Mouse (Mus musculus) embryonic facial prominence, embryonic 11.5 days (tissue): ENCODE measurements around the gene Best2. TPM values are rescaled to one million over a fixed set of nuclear protein-coding genes. Genes with fewer than 3 reads are reported as not detected.

Experiments used
- ATAC-seq: fragments of 200-750 bp; cut with Nextera tagmentation; replicated peaks from 2 replicates; pipeline ENCODE4 v1.8.0; 2017; ENCODE audit warnings: low read depth; ENCODE audit not compliant: insufficient number of reproducible peaks, low FRiP score, low TSS enrichment
- DNase-seq: peaks from one replicate; pipeline ENCODE4 v3.0.0-alpha.2; 2015; ENCODE audit warnings: low spot score
- H3K27ac ChIP-seq: fragments of 300-500 bp; sonication (generic); replicated peaks from 2 replicates; pipeline ENCODE4 v1.5.1; 2014; ENCODE audit warnings: mild to moderate bottlenecking, low read depth, low read length, control low read depth
- H3K27me3 ChIP-seq: fragments of 300-500 bp; sonication (generic); 2 replicates; pipeline ENCODE4 v1.6.1; 2014; ENCODE audit warnings: mild to moderate bottlenecking, low read length, moderate library complexity, mixed read lengths; ENCODE audit not compliant: control insufficient read depth, insufficient read depth
- H3K36me3 ChIP-seq: fragments of 300-500 bp; sonication (generic); replicated peaks from 2 replicates; pipeline ENCODE4 v1.6.1; 2014; ENCODE audit warnings: low read depth, mild to moderate bottlenecking, low read length, moderate library complexity, mixed read lengths; ENCODE audit not compliant: control insufficient read depth, insufficient read depth
- H3K4me1 ChIP-seq: fragments of 300-500 bp; sonication (generic); 2 replicates; pipeline ENCODE4 v1.6.1; 2014; ENCODE audit warnings: low read length, mixed read lengths; ENCODE audit not compliant: control insufficient read depth, insufficient read depth
- H3K4me2 ChIP-seq: fragments of 300-500 bp; sonication (generic); 2 replicates; pipeline ENCODE4 v1.6.1; 2014; ENCODE audit warnings: low read depth, mild to moderate bottlenecking, control low read depth, low read length, moderate library complexity
- H3K4me3 ChIP-seq: fragments of 300-500 bp; sonication (generic); 2 replicates; pipeline ENCODE4 v1.5.1; 2014; ENCODE audit warnings: low read depth, low read length, control low read depth
- H3K9ac ChIP-seq: fragments of 300-500 bp; sonication (generic); replicated peaks from 2 replicates; pipeline ENCODE4 v1.6.1; 2014; ENCODE audit warnings: mild to moderate bottlenecking, control low read depth, low read length
- H3K9me3 ChIP-seq: fragments of 300-500 bp; sonication (generic); replicated peaks from 2 replicates; pipeline ENCODE4 v1.6.1; 2016; ENCODE audit warnings: mild to moderate bottlenecking, low read length, inconsistent platforms, mixed read lengths; ENCODE audit not compliant: control insufficient read depth
- WGBS: fragments of 180-500 bp; shearing (Covaris S2); extraction: QIAGEN DNeasy Blood & Tissue Kit; methylation state at CpG from one replicate; pipeline ENCODE4 v1.1.7; 2014; 5-methylcytosine and 5-hydroxymethylcytosine counted together
- polyA plus RNA-seq: library from polyadenylated mRNA; unstranded; fragments of >200 nt; fragmentation: Nextera tagmentation; extraction: Ambion mirVana; gene quantifications from 2 replicates; pipeline ENCODE4 v1.2.1, GENCODE M21; 2014

Gene Best2
- not detected in 2 replicates for polyA plus RNA-seq

- 46% methylated on average over 2 of the region's 2 CpGs for WGBS
- Histone ChIP-seq H3K27me3 (peaks cover 19% of the 10 kb centered on the region), H3K27ac (no peak within 1 kb of the TSS)
Observed at GRCm38 (mm10) chr8:85014431-85014830, at the start of gene Best2. Gene Best2 (minus strand): TSS chr8:85014531.

GRCm38 (mm10) chr8:85062603-85063002 is 48.3 kb upstream of the Best2 start:
- 0 out of 2 replicates have a peak, but pooled peaks cover 2% of the 10 kb centered on the region for H3K4me1 ChIP-seq
- H3K36me3 ChIP-seq, result no peaks in the 10 kb centered on the region
- H3K9me3 ChIP-seq, result no peaks in the 10 kb centered on the region
- no peak overlapping the region for H3K9ac ChIP-seq
- H3K27ac ChIP-seq, result no peak overlapping the region
- no peaks in the 10 kb centered on the region for H3K27me3 ChIP-seq
- 97% methylated on average over 4 of the region's 4 CpGs for WGBS
- no peak for ATAC-seq
- no peak overlapping the region for H3K4me2 ChIP-seq
- DNase-seq, result no peak
- no peak overlapping the region for H3K4me3 ChIP-seq

More at GRCm38 (mm10) chr8:85014431-85014830, at the start of gene Best2:
- H3K36me3 ChIP-seq, result no peaks in the 10 kb centered on the region; the same call in 1 of the 2 replicates
- peak within 1 kb of the TSS; percentile 47 for H3K4me2 ChIP-seq
- H3K4me1 ChIP-seq, result no peaks in the 10 kb centered on the region; the same call in 1 of the 2 replicates
- ATAC-seq (no peak), DNase-seq (no peak)
- no peaks in the 10 kb centered on the region for H3K9me3 ChIP-seq
- peak within 1 kb of the TSS; percentile 51; the same call in 1 of the 2 replicates for H3K9ac ChIP-seq
- H3K4me3 ChIP-seq, result 0 out of 2 replicates have a peak within 1 kb of the TSS, but pooled peaks have one; percentile 14

- H3K9me3 ChIP-seq, result no peaks in the 10 kb centered on the region
- WGBS, result under 1% methylated on average over 52 of the region's 53 CpGs
- H3K4me1 ChIP-seq, result 0 out of 2 replicates have a peak, but pooled peaks cover 2% of the 10 kb centered on the region
- no peak within 1 kb of the TSS for H3K27ac ChIP-seq
- peak within 1 kb of the TSS; percentile 92 for H3K4me2 ChIP-seq
- ATAC-seq, result peak; percentile 84
- H3K36me3 ChIP-seq, result 0 out of 2 replicates have a peak, but pooled peaks cover 5% of the 10 kb centered on the region
- peak; percentile 96 for DNase-seq
- peak within 1 kb of the TSS; percentile 67 for H3K9ac ChIP-seq
- H3K4me3 ChIP-seq, result peak within 1 kb of the TSS; percentile 77
- no peaks in the 10 kb centered on the region for H3K27me3 ChIP-seq
Observed at GRCm38 (mm10) chr8:85059879-85060616, 45.7 kb upstream of the Best2 start, which contains the start of gene Fbxw9. Gene Fbxw9 (plus strand): TSS chr8:85060055.

- no peaks in the 10 kb centered on the region for H3K9me3 ChIP-seq
- no peak overlapping the region for H3K4me2 ChIP-seq
- no peaks in the 10 kb centered on the region for H3K27me3 ChIP-seq
- DNase-seq (no peak), ATAC-seq (no peak)
- H3K36me3 ChIP-seq, result peaks cover 10% of the 10 kb centered on the region; the same call in 1 of the 2 replicates
- no peak overlapping the region for H3K27ac ChIP-seq
- H3K4me1 ChIP-seq, result 0 out of 2 replicates have a peak, but pooled peaks cover 2% of the 10 kb centered on the region
- H3K9ac ChIP-seq, result no peak overlapping the region
- no peak overlapping the region for H3K4me3 ChIP-seq
- 86% methylated on average over 7 of the region's 7 CpGs for WGBS
Observed at GRCm38 (mm10) chr8:85057367-85057766, 43.0 kb upstream of the Best2 start.

DNA sequence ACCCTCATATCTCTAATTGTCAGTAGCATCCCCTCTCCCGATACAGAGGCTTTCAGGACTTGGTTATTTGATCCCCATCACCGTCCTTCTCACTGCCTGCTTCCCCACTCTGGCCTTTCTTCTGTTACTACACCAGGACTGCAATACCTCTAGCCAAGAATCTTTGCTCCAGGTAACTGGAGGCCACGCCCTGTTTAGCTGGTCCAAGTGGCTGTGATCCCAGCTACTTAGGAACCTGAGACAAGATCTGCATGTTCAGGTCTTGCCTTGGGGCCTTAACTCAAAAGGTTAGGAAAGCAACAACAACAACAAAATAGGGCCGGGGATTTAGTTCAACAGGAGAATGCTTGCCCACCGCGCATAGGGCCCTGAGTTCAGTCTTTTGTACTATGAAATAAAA is 29.3 kb upstream of the Best2 start:
- peaks cover 31% of the 10 kb centered on the region for H3K36me3 ChIP-seq
- no peaks in the 10 kb centered on the region for H3K9me3 ChIP-seq
- no peaks in the 10 kb centered on the region for H3K27me3 ChIP-seq
- H3K9ac ChIP-seq, result no peak overlapping the region
- no peaks in the 10 kb centered on the region; the same call in 1 of the 2 replicates for H3K4me1 ChIP-seq
- 89% methylated on average over 6 of the region's 6 CpGs for WGBS
- H3K4me3 ChIP-seq, result no peak overlapping the region
- ATAC-seq, result no peak
- DNase-seq, result no peak
- H3K27ac ChIP-seq, result no peak overlapping the region
- H3K4me2 ChIP-seq, result no peak overlapping the region

GRCm38 (mm10) chr8:85037681-85038531 is 23.6 kb upstream of the Best2 start:
- Histone ChIP-seq H3K9ac (peak overlapping the region; percentile 92), H3K4me3 (peak overlapping the region; percentile 83), H3K4me2 (peak overlapping the region; percentile 84), H3K27me3 (no peaks in the 10 kb centered on the region), H3K9me3 (no peaks in the 10 kb centered on the region), H3K4me1 (peaks cover 3% of the 10 kb centered on the region), H3K27ac (peak overlapping the region; percentile 99), H3K36me3 (peaks cover 4% of the 10 kb centered on the region)
- DNase-seq, result peak; percentile 58
- ATAC-seq, result peak; percentile 15
- under 1% methylated on average over 56 of the region's 57 CpGs for WGBS

DNA sequence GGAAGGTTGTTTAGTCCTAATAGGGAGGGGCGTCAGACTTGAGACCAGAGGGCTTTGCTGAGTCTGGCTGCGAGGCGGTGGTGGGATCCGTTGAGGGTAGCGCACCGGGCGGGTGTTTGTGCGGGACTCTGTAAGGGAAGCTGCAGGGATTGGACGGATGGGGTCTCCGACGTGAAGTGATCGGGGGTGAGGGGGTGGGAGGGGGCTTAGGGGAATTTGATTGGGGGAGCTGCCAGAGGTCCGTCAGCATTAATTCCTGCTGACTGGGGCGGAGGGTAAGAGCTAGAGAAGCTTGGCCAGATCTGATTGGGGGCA is 23.0 kb upstream of the Best2 start:
- H3K27ac ChIP-seq, result peak overlapping the region; percentile 99
- H3K4me2 ChIP-seq, result peak overlapping the region; percentile 84
- ATAC-seq (peak; percentile 75), DNase-seq (peak; percentile 73)
- no peaks in the 10 kb centered on the region for H3K27me3 ChIP-seq
- H3K9me3 ChIP-seq, result no peaks in the 10 kb centered on the region
- peaks cover 4% of the 10 kb centered on the region for H3K36me3 ChIP-seq
- H3K4me3 ChIP-seq, result peak overlapping the region; percentile 83
- H3K4me1 ChIP-seq, result peaks cover 3% of the 10 kb centered on the region
- WGBS, result under 1% methylated on average over 14 of the region's 14 CpGs
- peak overlapping the region; percentile 92 for H3K9ac ChIP-seq
